Mouse (Mus musculus): Measurements from ENCODE around the gene Kcnab2.

Gene Kcnab2

GRCm38 (mm10) chr4:152382528-152383252, 95.0 kb downstream of the Kcnab2 start:
- DNase-seq, result no peak

GRCm38 (mm10) chr4:152365228-152365627, 112.4 kb downstream of the Kcnab2 start:
- no peak for DNase-seq

- no peak for DNase-seq
Measured at GRCm38 (mm10) chr4:152362180-152362579, 115.5 kb downstream of the Kcnab2 start.

DNA sequence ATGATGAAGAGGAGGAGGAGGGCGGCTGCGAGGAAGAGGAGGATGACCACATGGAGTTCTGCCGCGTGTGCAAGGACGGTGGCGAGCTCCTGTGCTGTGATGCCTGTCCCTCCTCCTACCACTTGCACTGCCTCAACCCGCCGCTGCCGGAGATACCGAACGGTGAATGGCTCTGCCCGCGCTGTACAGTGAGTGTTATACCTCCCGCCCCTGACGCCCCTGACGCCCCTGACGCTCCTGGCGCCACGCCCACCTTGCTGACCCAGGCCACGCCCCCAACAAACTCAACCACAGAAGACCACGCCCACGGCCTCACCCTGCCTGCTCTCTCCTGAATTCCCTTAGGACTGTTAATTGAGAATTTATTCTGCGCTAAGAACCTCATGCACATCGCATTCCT, 116.8 kb downstream of the Kcnab2 start:
- no peak for DNase-seq

DNA sequence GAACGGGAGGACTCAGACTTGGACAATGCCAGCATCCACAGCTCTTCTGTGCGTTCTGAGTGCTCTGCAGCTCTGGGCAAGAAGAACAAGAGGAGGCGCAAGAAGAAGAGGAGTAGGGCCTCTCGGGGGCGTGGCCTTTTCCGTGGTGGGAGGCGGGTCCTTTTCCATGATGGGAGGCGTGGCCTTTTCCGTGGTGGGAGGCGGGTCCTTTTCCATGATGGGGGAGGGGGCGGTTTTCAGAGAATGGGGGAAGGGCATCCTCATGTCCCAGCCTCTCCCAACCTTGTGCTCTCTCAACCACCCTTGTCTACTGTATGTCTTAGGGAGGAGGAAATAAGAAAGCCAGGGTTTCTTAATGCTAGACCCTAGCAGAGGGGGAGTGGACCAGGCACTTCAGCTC, 118.0 kb downstream of the Kcnab2 start:
- DNase-seq, result no peak

DNA sequence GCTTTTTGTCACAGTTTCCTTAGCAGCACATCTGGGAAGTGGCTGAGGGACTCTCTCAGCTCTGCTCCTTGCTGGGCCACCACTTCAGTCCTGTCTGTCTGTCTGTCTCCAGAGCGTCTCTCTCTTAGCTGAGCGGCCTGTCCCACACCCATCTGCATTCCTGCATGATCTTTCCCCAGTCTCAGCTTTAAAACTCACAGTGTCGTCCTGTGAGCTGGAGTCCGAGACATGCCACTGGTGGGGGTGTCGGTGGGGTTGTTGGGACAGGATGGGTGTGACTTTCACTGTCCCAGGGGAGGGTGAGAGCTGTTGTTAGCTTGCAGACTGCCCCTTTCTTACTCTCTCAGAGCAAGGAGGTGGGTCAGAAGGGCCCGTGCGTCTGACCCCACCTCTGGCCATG, 122.0 kb downstream of the Kcnab2 start:
- DNase-seq, result no peak

- no peak for DNase-seq
Measured at GRCm38 (mm10) chr4:152353886-152354637, 123.6 kb downstream of the Kcnab2 start.

GRCm38 (mm10) chr4:152351422-152352305, 126.0 kb downstream of the Kcnab2 start:
- DNase-seq, result no peak

DNA sequence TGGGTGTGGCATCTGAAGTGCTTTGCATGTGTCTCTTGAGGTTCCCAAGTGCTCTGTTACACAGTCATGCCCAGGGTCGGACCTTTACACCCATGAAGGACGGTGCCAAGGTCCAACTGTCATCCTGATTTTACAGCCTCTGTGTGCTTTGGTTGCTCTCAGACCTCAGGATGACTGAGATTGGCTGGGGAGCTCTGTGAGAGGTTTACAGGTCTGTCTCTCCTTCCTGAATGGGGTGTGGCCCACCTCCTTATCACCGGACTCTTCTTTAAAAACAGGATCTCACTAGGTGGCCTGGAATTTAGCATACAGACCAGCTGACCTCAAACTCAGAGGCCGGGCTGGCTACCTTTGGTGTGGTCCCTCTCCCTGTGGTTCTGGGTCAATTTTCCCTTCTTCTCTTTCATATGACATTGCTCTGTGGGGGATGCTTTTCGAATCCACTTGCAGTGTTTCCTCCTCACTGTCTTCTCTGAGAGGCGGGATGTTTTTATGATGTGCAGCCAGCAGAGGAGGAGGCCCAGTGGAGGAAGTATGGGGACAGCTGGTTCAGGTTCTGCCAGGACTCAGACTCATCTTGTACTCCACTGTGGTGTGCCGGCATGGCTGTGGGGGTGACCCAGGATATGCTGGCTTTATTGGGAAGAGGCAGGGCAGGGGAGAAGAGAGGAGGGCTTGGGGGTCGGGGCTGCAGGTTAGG, 126.8 kb downstream of the Kcnab2 start:
- DNase-seq, result no peak

- no peak for DNase-seq
Measured at GRCm38 (mm10) chr4:152349837-152350381, 127.8 kb downstream of the Kcnab2 start.

- DNase-seq, result no peak
Measured at GRCm38 (mm10) chr4:152345120-152345889, 132.4 kb downstream of the Kcnab2 start.

DNA sequence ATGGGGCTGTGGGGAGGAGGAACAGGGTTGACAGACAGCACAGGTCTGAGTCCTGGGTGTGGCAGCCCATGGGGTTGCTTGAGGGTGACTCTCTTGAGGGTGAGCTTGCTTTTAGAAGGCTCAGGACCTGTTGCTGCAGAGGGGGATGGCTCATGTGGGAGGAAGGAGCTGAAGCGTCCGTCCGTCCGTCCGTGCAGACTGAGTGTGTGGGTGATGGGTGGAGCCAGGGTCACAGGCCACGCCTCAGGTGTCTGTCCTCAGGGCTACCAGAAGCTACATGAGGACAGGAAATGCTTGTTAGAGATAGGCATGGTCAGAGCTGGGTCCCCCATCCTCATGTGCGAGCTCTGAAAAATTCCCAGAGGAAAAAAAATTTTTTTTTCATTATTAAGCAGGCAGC, 133.0 kb downstream of the Kcnab2 start:
- DNase-seq, result no peak

- no peak for DNase-seq
Measured at GRCm38 (mm10) chr4:152343296-152343695, 134.4 kb downstream of the Kcnab2 start.
